Mouse (Mus musculus) liver, embryonic 14.5 days (tissue): ENCODE measurements around the gene Thbd. TPM values are rescaled to one million over a fixed set of nuclear protein-coding genes. Genes with fewer than 3 reads are reported as not detected.

ENCODE experiments used
- ATAC-seq: fragments of 200-750 bp; cut with Nextera tagmentation; 2 replicates; pipeline ENCODE4 v1.8.0; 2017; ENCODE audit warnings: moderate number of reproducible peaks, mild to moderate bottlenecking, moderate library complexity; ENCODE audit not compliant: insufficient read depth
- DNase-seq, 3 experiments: peaks; one replicate each; pipeline ENCODE4 v3.0.0-alpha.2; 2012 to 2013; ENCODE audit warnings: low read depth in 3 of 3, low spot score in 3 of 3
- H3K27ac ChIP-seq: fragments of 300-500 bp; sonication (generic); 2 replicates; pipeline ENCODE4 v1.5.1; 2014; ENCODE audit warnings: moderate library complexity, mild to moderate bottlenecking, control low read depth, inconsistent platforms
- H3K27me3 ChIP-seq: fragments of 300-500 bp; sonication (generic); 2 replicates; pipeline ENCODE4 v1.6.1; 2014; ENCODE audit warnings: mild to moderate bottlenecking, low read length, moderate library complexity; ENCODE audit not compliant: control insufficient read depth, insufficient read depth
- H3K36me3 ChIP-seq: fragments of 300-500 bp; sonication (generic); replicated peaks from 2 replicates; pipeline ENCODE4 v1.6.1; 2014; ENCODE audit warnings: low read depth; ENCODE audit not compliant: control insufficient read depth, insufficient read depth
- H3K4me1 ChIP-seq, 2 experiments: fragments of 200-500 bp in 1 of 2; fragments of 300-500 bp in 1 of 2; sonication (generic) in 1 of 2; replicated peaks; 2 replicates each; pipeline ENCODE4 v1.6.1; 2012 to 2014; ENCODE audit warnings: antibody characterized with exemption in 1 of 2, inconsistent platforms in 1 of 2, low read length in 1 of 2; ENCODE audit not compliant: control insufficient read depth in 2 of 2, insufficient read depth in 2 of 2
- H3K4me2 ChIP-seq: fragments of 300-500 bp; sonication (generic); 2 replicates; pipeline ENCODE4 v1.6.1; 2014; ENCODE audit warnings: low read depth, mild to moderate bottlenecking, control low read depth, moderate library complexity
- H3K4me3 ChIP-seq, 2 experiments: fragments of 200-500 bp in 1 of 2; fragments of 300-500 bp in 1 of 2; sonication (generic) in 1 of 2; 2 replicates each; pipeline ENCODE4 v1.5.1; 2012 to 2014; ENCODE audit warnings: low read depth in 2 of 2, low read length in 2 of 2, mild to moderate bottlenecking in 2 of 2, control low read depth in 1 of 2, inconsistent platforms in 1 of 2, moderate library complexity in 1 of 2; ENCODE audit not compliant: insufficient read depth in 1 of 2
- H3K9ac ChIP-seq: fragments of 300-500 bp; sonication (generic); replicated peaks from 2 replicates; pipeline ENCODE4 v1.6.1; 2014; ENCODE audit warnings: mild to moderate bottlenecking, control low read depth, moderate library complexity
- H3K9me3 ChIP-seq: fragments of 300-500 bp; sonication (generic); 2 replicates; pipeline ENCODE4 v1.6.1; 2016; ENCODE audit warnings: low read length, mixed read lengths; ENCODE audit not compliant: control insufficient read depth
- CTCF ChIP-seq: IDR thresholded peaks from 2 replicates; pipeline ENCODE4 v1.5.1; 2016; ENCODE audit warnings: antibody characterized with exemption, low read depth, control low read depth
- EP300 ChIP-seq: IDR thresholded peaks from 2 replicates; pipeline ENCODE4 v1.6.1; 2016; ENCODE audit warnings: antibody characterized with exemption, low read depth
- WGBS: fragments of 180-500 bp; shearing (Covaris S2); extraction: QIAGEN DNeasy Blood & Tissue Kit; methylation state at CpG from one replicate; pipeline ENCODE4 v1.1.7; 2014; ENCODE audit not compliant: insufficient replicate concordance; 5-methylcytosine and 5-hydroxymethylcytosine counted together
- polyA plus RNA-seq, 2 experiments: library from polyadenylated mRNA; depleted of rRNA in 1 of 2; stranded (reverse) in 1 of 2; unstranded in 1 of 2; fragments of >200 nt; fragmentation: Nextera tagmentation in 1 of 2; extraction: Ambion mirVana in 1 of 2; gene quantifications; 2 replicates each; pipeline versions ENCODE4 v1.2.1 to v1.2.3; 2012 to 2014

The Thbd gene
- polyA plus RNA-seq, 2 experiments, result 0.74 to 0.95 TPM

GRCm38 (mm10) chr2:148378817-148379342, 29.1 kb downstream of the Thbd start:
- Histone ChIP-seq H3K27me3 (no peaks in the 10 kb centered on the region), H3K4me3 (no peak overlapping the region), H3K9me3 (no peaks in the 10 kb centered on the region), H3K36me3 (no peaks in the 10 kb centered on the region), H3K27ac (no peak overlapping the region), H3K4me2 (no peak overlapping the region), H3K4me1 (no peaks in the 10 kb centered on the region), H3K9ac (no peak overlapping the region)
- ATAC-seq (no peak), DNase-seq (no peak)
- 18% methylated on average over 1 of the region's 1 CpGs for WGBS
- TF ChIP-seq CTCF, result no peak
- TF ChIP-seq EP300, result no peak

GRCm38 (mm10) chr2:148375326-148376150, 32.5 kb downstream of the Thbd start:
- peak; percentile 76 for TF ChIP-seq CTCF
- TF ChIP-seq EP300, result no peak
- ATAC-seq, result 0 out of 2 replicates have a peak, but pooled peaks have one; percentile 33
- H3K27me3 ChIP-seq, result no peaks in the 10 kb centered on the region
- no peak overlapping the region for H3K4me2 ChIP-seq
- no peak overlapping the region for H3K27ac ChIP-seq
- no peaks in the 10 kb centered on the region for H3K36me3 ChIP-seq
- no peaks in the 10 kb centered on the region for H3K4me1 ChIP-seq
- no peak overlapping the region for H3K4me3 ChIP-seq
- WGBS, result 37% methylated on average over 10 of the region's 10 CpGs
- no peaks in the 10 kb centered on the region for H3K9me3 ChIP-seq
- no peak for DNase-seq
- no peak overlapping the region for H3K9ac ChIP-seq

GRCm38 (mm10) chr2:148373602-148374071, 34.4 kb downstream of the Thbd start:
- WGBS, result 37% methylated on average over 2 of the region's 2 CpGs
- ATAC-seq (no peak), DNase-seq (no peak)
- Histone ChIP-seq H3K4me2 (no peak overlapping the region), H3K9me3 (no peaks in the 10 kb centered on the region), H3K9ac (no peak overlapping the region), H3K4me3 (no peak overlapping the region), H3K27me3 (no peaks in the 10 kb centered on the region), H3K36me3 (no peaks in the 10 kb centered on the region), H3K27ac (no peak overlapping the region), H3K4me1 (no peaks in the 10 kb centered on the region)
- no peak for TF ChIP-seq CTCF
- TF ChIP-seq EP300, result no peak

GRCm38 (mm10) chr2:148371743-148372630, 36.0 kb downstream of the Thbd start:
- no peak for DNase-seq
- no peak overlapping the region for H3K27ac ChIP-seq
- H3K36me3 ChIP-seq, result no peaks in the 10 kb centered on the region
- H3K9ac ChIP-seq, result no peak overlapping the region
- no peak overlapping the region for H3K4me3 ChIP-seq
- no peaks in the 10 kb centered on the region for H3K9me3 ChIP-seq
- no peak overlapping the region for H3K4me2 ChIP-seq
- no peak for ATAC-seq
- WGBS, result 39% methylated on average over 4 of the region's 4 CpGs
- no peaks in the 10 kb centered on the region for H3K4me1 ChIP-seq
- H3K27me3 ChIP-seq, result no peaks in the 10 kb centered on the region
- no peak for TF ChIP-seq EP300
- no peak for TF ChIP-seq CTCF
